In genomic region chr5:122158557-122159515, GRCm38 (mm10) we compare ENCODE assay signal across 7 mouse cellular contexts. TPM values are rescaled to one million over a fixed set of nuclear protein-coding genes. Genes with fewer than 3 reads are reported as not detected.
DNase-seq lines count a peak whose midpoint lies in the region; ATAC-seq and TF ChIP-seq lines count a peak whose summit lies in the region.

No protein-coding gene starts in this region.

- H3K4me1 ChIP-seq in embryonic facial prominence, embryonic 10.5 days, result peaks cover 74% of the 10 kb centered on the region
- peaks cover 19% of the 10 kb centered on the region for H3K4me1 ChIP-seq in hindbrain, postnatal 0 days (ENCODE audit: insufficient read depth, low read length)
- peaks cover 30% of the 10 kb centered on the region for H3K4me1 ChIP-seq in lung, adult 2 months (ENCODE audit: control insufficient read depth, insufficient read depth, low read length)

- H3K9me3 ChIP-seq in embryonic facial prominence, embryonic 10.5 days, result no peaks in the 10 kb centered on the region
- no peaks in the 10 kb centered on the region for H3K9me3 ChIP-seq in hindbrain, postnatal 0 days (ENCODE audit: low read length)

- peaks cover 47% of the 10 kb centered on the region for H3K36me3 ChIP-seq in embryonic facial prominence, embryonic 10.5 days (replicated peaks)
- H3K36me3 ChIP-seq in hindbrain, postnatal 0 days (ENCODE audit: insufficient read depth, low read length), result peaks cover 2% of the 10 kb centered on the region; the same call in 1 of the 2 replicates

- no peak for TF ChIP-seq CTCF in hindbrain, postnatal 0 days (IDR thresholded peaks at IDR 0.05; ENCODE audit: low read depth)
- TF ChIP-seq CTCF in lung, adult 2 months (IDR thresholded peaks at IDR 0.05; ENCODE audit: insufficient read depth, low read length), result no peak

- DNase-seq in right cerebral cortex, postnatal 4 days, result peak; percentile 45
- DNase-seq in right cerebral cortex, postnatal 14 days, result no peak
- DNase-seq in embryonic facial prominence, embryonic 10.5 days (ENCODE audit: low spot score), result peak; percentile 39
- DNase-seq in hindbrain, postnatal 0 days (ENCODE audit: low spot score), result peak; percentile 30
- peak; percentile 47 for DNase-seq in lung, adult 2 months
- DNase-seq in spleen, postnatal 10 days (ENCODE audit: low spot score in 2 of 2), result peak; percentile 53 to 59
- DNase-seq in urinary bladder, postnatal 4 days (ENCODE audit: low spot score in 2 of 2), result no peak

- peak; percentile 42 for ATAC-seq in hindbrain, postnatal 0 days

- 3% methylated on average over 42 of the region's 42 CpGs for WGBS in embryonic facial prominence, embryonic 10.5 days
- WGBS in hindbrain, postnatal 0 days, result 2% methylated on average over 42 of the region's 42 CpGs
- WGBS in lung, adult 2 months, result under 1% methylated on average over 42 of the region's 42 CpGs

- peaks cover 7% of the 10 kb centered on the region; the same call in 1 of the 2 replicates for H3K27me3 ChIP-seq in embryonic facial prominence, embryonic 10.5 days (replicated peaks; ENCODE audit: low read depth, poor library complexity, severe bottlenecking)
- H3K27me3 ChIP-seq in hindbrain, postnatal 0 days (ENCODE audit: insufficient read depth, low read length), result no peaks in the 10 kb centered on the region

- peak overlapping the region; percentile 97 for H3K27ac ChIP-seq in embryonic facial prominence, embryonic 10.5 days (replicated peaks)
- H3K27ac ChIP-seq in hindbrain, postnatal 0 days, result peak overlapping the region; percentile 85

- peak overlapping the region; percentile 74 for H3K4me2 ChIP-seq in hindbrain, postnatal 0 days (ENCODE audit: low read depth, low read length)

- H3K4me3 ChIP-seq in embryonic facial prominence, embryonic 10.5 days, result peak overlapping the region; percentile 80
- H3K4me3 ChIP-seq in hindbrain, postnatal 0 days (ENCODE audit: low read length), result peak overlapping the region; percentile 95
- H3K4me3 ChIP-seq in lung, adult 2 months (replicated peaks; ENCODE audit: extremely low read depth, low read depth, low read length), result peak overlapping the region; percentile 85

- H3K9ac ChIP-seq in hindbrain, postnatal 0 days (replicated peaks; ENCODE audit: low read length), result peak overlapping the region; percentile 98

- no peak for TF ChIP-seq POLR2A in lung, adult 2 months (IDR thresholded peaks at IDR 0.05; ENCODE audit: borderline replicate concordance, extremely low read depth, low read depth, low read length)

RNA-seq across cellular contexts. Expression of gene Ppp1cc, which starts 0.8 kb away (rescaled TPM):
- polyA plus RNA-seq in embryonic facial prominence, embryonic 10.5 days (2016; fragmentation: Nextera tagmentation; extraction: Ambion mirVana), result 296 and 318 TPM in 2 replicates
- 205 and 207 TPM in 2 replicates for total RNA-seq in hindbrain, postnatal 0 days (2014; rRNA removed)
- polyA plus RNA-seq in hindbrain, postnatal 0 days (2015; fragmentation: Nextera tagmentation; extraction: Ambion mirVana), result 177 and 184 TPM in 2 replicates
- polyA plus RNA-seq in lung, adult 2 months (2012; rRNA removed), result 67.6 and 81.1 TPM in 2 replicates

RNA-seq across cellular contexts. Expression of gene Ccdc63, which starts 18.2 kb away (rescaled TPM):
- polyA plus RNA-seq in embryonic facial prominence, embryonic 10.5 days (2016; fragmentation: Nextera tagmentation; extraction: Ambion mirVana), result not detected in 2 replicates
- total RNA-seq in hindbrain, postnatal 0 days (2014; rRNA removed), result 0.04 and 0.16 TPM in 2 replicates
- 0.23 TPM in 1 of 2 replicates, not detected in the other for polyA plus RNA-seq in hindbrain, postnatal 0 days (2015; fragmentation: Nextera tagmentation; extraction: Ambion mirVana)
- 0.14 and 0.27 TPM in 2 replicates for polyA plus RNA-seq in lung, adult 2 months (2012; rRNA removed)

RNA-seq across cellular contexts. Expression of gene Hvcn1, which starts 47.8 kb away (rescaled TPM):
- polyA plus RNA-seq in embryonic facial prominence, embryonic 10.5 days (2016; fragmentation: Nextera tagmentation; extraction: Ambion mirVana), result 14.6 and 15.8 TPM in 2 replicates
- 1.7 and 2.2 TPM in 2 replicates for total RNA-seq in hindbrain, postnatal 0 days (2014; rRNA removed)
- 0.94 and 1.1 TPM in 2 replicates for polyA plus RNA-seq in hindbrain, postnatal 0 days (2015; fragmentation: Nextera tagmentation; extraction: Ambion mirVana)
- polyA plus RNA-seq in lung, adult 2 months (2012; rRNA removed), result 19.6 and 21.9 TPM in 2 replicates

RNA-seq across cellular contexts. Expression of gene Myl2, which starts 58.1 kb away (rescaled TPM):
- polyA plus RNA-seq in embryonic facial prominence, embryonic 10.5 days (2016; fragmentation: Nextera tagmentation; extraction: Ambion mirVana), result 0.57 TPM in 1 of 2 replicates, not detected in the other
- total RNA-seq in hindbrain, postnatal 0 days (2014; rRNA removed), result not detected in 2 replicates
- 2.4 and 3.0 TPM in 2 replicates for polyA plus RNA-seq in hindbrain, postnatal 0 days (2015; fragmentation: Nextera tagmentation; extraction: Ambion mirVana)
- 0.37 TPM in 1 of 2 replicates, not detected in the other for polyA plus RNA-seq in lung, adult 2 months (2012; rRNA removed)

Comparison
In these comparisons a context has a peak if more than half of its experiments do, and no peak if none do; other contexts are left out.
1. DNase-seq: peak in right cerebral cortex, postnatal 4 days (single experiment), embryonic facial prominence, embryonic 10.5 days (single experiment), hindbrain, postnatal 0 days (single experiment), lung, adult 2 months (single experiment) and spleen, postnatal 10 days (2 of 2); none in right cerebral cortex, postnatal 14 days (single experiment) and urinary bladder, postnatal 4 days (0 of 2).
2. Peak in every context shown above with its lines, with median percentiles within 50 percentile points of each other: H3K4me3 ChIP-seq.